Mouse (Mus musculus) urinary bladder, postnatal 4 days (tissue): Measurements from ENCODE around the gene Sec24b.
A peak's percentile ranks its signal among the peaks of the same experiment; 100 is the strongest.

Experiments
- DNase-seq, 2 experiments: peaks; one replicate each; pipeline ENCODE4 v3.0.0; 2021 to 2022; ENCODE audit warnings: low spot score in 2 of 2

Gene Sec24b

GRCm38 (mm10) chr3:130061281-130061680 lies at the start of gene Sec24b:
TSS of gene Sec24b (minus strand) at chr3:130061553.
- DNase-seq: no peak

GRCm38 (mm10) chr3:130104471-130104870 lies 43.1 kb upstream of the Sec24b start:
- no peak for DNase-seq

- no peak for DNase-seq
These were observed 42.1 kb upstream of the Sec24b start for GRCm38 (mm10) chr3:130103486-130103885.

DNA sequence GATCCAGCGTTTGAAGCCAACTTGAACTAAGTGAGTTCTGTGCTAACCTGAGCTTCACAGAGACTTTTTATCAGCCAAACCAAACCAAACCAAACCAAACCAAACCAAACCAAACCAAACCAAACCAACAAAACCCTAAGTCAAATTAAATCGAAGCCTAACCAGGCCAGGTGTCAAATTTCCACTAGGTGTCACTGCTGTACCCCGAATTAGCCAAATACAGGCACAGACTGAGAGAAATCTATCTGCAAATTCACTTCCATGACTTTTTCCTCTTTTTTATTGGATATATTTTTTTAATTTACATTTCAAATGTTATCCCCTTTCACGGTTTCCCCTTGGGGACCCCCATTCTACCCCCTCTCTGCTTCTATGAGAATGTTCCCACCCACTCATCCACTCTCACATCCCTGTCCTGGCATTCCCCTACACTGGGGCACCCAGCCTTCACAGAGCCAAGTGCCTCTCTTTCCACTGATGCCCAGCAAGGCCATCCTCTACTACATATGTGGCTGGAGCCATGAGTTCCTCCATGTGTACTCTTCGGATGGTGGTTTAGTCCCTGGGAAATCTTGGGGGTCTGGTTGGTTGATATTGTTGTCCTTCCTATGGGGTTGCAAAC lies 33.9 kb upstream of the Sec24b start:
- DNase-seq: no peak

DNA sequence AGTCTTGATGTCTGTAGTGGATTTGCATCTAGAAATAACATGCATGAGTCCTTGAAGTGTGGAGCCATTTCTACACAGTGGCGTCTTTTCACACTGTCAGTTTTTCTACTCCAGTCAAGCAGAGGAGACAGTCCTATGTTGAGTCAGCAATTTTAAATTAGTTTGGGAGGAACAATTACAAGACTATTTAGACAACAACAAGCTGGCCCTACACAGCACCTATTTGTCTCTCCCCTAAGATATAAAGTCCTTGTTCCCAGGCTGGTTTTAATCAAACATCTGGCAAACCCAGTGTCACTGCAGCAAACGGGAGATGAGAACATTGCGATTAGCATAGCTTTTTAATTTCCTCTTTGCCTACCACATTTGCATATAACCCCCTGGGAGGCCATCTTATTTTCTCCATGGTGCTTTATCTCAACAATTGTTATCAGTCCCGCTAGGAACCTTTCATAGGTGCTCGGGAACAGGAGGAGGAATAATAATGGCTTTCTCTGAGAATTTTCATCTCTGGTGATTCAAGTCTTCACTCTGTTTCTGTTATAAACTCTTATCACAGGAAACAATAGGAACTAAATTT lies 32.9 kb upstream of the Sec24b start:
- DNase-seq: no peak

DNA sequence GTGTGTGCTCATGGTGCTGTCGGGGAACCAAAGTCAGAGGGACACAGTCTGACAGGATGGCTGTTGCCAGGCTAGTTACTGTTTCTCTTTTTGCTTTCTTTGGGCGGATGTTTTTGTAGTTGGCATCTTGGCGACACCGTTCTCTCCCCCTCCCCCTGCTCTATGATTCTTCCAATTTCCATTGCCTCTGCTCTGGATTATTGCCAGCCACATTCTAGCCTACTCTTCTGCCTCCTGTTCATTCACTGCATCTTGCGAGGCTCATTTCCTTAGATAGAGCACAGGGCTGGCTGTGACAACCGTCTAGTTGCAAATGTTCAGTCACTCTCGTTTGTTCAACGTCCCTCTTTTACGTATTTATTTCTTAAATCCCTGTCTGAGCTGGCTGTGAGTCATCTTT lies 29.1 kb upstream of the Sec24b start:
- no peak for DNase-seq

DNA sequence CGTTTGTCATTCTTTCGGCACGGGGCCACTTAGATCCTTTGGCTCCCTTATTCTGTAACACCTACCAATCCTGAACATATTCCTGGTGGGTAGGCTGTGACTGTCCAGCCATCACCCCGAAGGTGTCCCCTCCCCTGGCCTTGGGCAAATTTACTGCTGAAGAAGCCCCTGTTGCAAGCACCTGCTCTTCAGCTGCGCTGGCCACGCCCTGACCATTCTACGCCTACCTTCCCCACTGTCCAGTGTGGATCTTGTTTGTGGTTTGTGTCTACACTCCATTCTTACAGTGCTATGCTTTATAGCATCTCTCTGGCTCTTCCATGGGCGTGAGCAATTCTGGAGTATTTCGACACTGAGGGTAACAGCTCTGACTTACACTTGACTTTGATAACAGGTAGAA lies 27.3 kb upstream of the Sec24b start:
- no peak for DNase-seq

DNA sequence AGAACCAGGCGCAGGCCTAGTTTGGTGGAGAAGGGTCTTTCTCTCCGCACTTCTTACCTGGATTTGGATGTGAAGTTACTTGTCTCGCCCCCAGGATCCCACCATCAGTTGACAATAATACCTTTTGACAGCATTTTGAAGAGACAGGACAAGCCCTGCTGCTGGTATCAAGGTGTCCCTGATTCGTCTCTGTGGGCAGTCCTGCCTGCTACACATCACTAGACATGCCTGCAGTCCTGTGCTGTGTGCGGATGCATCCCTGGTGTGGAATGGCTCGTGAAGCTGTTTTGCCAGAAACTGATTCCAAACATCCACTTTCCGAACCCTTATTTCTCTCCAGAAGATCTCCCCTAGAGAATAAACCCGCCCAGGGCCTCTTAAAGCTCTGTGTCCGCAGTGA lies 26.1 kb upstream of the Sec24b start:
- no peak for DNase-seq

- DNase-seq: no peak
These were observed 25.2 kb upstream of the Sec24b start for GRCm38 (mm10) chr3:130086372-130087080.

GRCm38 (mm10) chr3:130083312-130083711 lies 22.0 kb upstream of the Sec24b start:
- no peak for DNase-seq

DNA sequence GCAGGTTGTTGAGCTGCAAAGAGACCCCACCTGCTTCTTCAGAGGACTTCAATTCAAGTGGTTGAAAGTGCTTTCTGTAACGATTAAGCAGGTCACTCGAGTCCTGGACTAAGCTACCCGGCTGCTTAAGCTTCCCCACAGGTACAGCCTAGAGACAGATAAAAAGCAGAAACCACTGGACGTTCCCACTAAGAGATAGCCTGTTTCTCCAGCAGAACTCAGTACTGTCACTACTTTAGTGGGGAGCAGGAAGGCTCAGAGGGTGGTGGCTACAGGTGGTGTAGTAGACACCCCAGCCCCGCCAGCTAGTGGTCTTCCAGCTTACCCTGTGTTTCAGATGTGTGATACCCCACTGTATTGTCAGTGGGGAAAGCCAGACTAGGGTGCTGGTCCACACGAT lies 19.3 kb upstream of the Sec24b start:
- DNase-seq: no peak

DNA sequence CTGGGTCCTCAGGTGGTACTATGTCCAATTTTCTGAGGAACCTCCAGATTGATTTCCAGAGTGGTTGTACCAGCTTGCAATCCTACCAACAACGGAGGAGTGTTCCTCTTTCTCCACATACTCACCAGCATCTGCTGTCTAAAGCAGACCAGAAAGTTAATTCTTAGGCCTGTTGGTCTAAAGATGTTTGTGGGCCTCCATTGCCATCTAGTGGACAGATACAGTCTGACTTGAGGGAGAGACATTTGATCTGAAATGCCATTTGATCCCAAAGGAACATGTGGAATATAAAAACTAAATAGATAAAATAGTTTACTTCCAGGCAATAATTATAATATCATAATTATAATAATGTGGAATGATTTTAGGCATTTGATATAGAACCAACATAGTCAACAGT lies 18.4 kb upstream of the Sec24b start:
- DNase-seq: no peak

- DNase-seq: no peak
These were observed 15.9 kb upstream of the Sec24b start for GRCm38 (mm10) chr3:130077291-130077690.

DNA sequence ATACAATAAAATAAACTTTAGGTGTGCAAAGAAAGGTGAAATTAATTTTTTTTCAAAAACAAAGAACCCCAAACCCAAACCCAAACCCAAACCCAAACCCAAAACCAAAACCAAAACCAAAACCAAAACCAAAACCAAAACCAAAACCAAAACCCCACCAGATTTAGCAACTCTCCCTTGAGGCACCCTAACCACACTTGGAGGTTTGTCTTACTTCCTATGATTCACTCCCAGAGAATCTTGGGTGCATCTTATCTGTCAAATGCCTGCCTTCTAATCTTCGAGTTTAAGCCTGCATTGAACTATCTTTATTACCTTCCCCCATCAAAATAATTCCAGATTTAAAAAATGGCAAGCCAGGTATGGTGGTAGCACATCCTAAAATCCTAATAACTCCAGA lies 14.4 kb upstream of the Sec24b start:
- no peak for DNase-seq

DNA sequence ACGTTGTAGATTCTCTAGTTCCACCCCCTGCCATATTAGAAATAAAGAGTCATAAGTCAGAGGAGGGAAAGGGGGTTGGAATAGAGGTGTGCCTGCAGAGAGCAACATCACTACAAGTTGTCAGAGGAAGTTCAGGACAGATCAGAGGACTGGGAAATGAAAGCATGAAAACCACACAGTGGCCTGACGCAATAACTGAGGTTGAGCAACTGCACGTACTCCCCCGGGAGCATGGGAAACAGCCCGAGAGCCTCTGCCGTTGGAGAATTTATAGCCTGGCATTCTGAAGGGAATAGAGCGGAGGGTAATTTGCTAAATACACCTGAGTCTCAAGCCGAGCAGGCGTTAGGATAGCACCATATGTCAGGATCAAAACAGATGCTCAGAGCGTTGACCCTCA lies 11.7 kb upstream of the Sec24b start:
- no peak for DNase-seq

DNA sequence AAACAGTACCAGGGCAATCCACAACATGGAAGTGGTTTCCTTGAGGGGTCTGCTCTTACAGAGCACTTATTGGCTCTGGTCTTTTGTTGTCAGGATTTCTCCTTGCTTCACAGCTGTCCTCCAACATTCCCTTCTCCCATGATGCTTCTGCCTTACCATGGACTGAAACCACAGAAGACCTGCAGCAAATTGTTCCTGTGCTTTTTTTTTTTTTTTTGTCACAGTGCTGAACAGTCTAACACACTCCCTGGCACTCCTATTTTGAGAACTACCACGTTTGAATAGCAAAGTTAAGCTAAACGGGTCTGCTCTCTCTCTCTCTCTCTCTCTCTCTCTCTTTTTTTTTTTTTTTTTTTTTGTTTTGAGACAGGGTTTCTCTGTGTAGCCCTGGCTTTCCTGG lies 10.6 kb upstream of the Sec24b start:
- no peak for DNase-seq

GRCm38 (mm10) chr3:130060396-130061029 lies 840 bp downstream of the Sec24b start:
- DNase-seq: peak; percentile 77 to 82

GRCm38 (mm10) chr3:130059805-130060395 lies 1.5 kb downstream of the Sec24b start:
- no peak for DNase-seq

GRCm38 (mm10) chr3:130058488-130058887 lies 2.9 kb downstream of the Sec24b start:
- no peak for DNase-seq

- DNase-seq: no peak
These were observed 3.6 kb downstream of the Sec24b start for GRCm38 (mm10) chr3:130057569-130058345.
